Mouse (Mus musculus) bone marrow macrophage, adult 2 months (primary cell): Measurements from ENCODE around the gene Rab3il1.

Experiments
- CTCF ChIP-seq: IDR thresholded peaks from 2 replicates; pipeline ENCODE4 v1.5.1; 2012; ENCODE audit warnings: low read depth, mild to moderate bottlenecking, low read length, moderate library complexity
- POLR2A ChIP-seq: IDR thresholded peaks from 2 replicates; pipeline ENCODE4 v1.6.1; 2012; ENCODE audit warnings: mild to moderate bottlenecking, low read depth, low read length, borderline replicate concordance

- TF ChIP-seq CTCF: no peak
- TF ChIP-seq POLR2A: no peak
These were observed 17.1 kb upstream of the Rab3il1 start for GRCm38 (mm10) chr19:9984111-9985055.
